Mouse (Mus musculus): ENCODE measurements around the gene Rbp2.

DNA sequence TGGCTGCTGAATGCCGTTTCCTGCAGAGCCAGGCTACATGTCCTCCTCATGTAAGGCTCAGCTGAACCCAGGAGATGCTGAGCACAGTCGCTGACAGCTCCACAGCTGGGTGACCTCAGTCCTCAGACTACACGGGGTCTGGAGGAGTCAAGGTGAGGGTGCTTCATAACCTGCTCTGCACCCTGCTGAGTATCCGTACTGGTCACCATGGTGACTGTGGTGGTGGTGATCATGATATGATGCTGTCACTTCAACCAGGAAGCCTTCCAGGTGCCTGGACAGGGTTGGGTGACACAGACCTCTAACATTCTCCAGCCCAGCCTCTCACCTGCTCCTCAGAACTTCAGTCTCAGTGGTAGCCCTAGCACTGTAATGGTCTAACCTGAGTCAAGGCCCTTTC lies 48.1 kb upstream of the Rbp2 start:
- TF ChIP-seq POLR2A (IDR thresholded peaks at IDR 0.05; ENCODE audit: insufficient read depth, low read length) (no peak), CTCF (IDR thresholded peaks at IDR 0.05; ENCODE audit: low read depth, low read length) (no peak)
